Mouse (Mus musculus) C2C12 (cell line): ENCODE data around the gene Spata16.

ENCODE experiments used
- CTCF ChIP-seq: IDR thresholded peaks from one replicate; pipeline ENCODE4 v1.5.1; 2011; ENCODE audit not compliant: control insufficient read depth, insufficient read depth, insufficient read length
- MYOG ChIP-seq: IDR thresholded peaks from one replicate; pipeline ENCODE4 v1.6.1; 2011; ENCODE audit not compliant: control insufficient read depth, insufficient read length; ENCODE audit errors: extremely low read depth

- no peak for TF ChIP-seq CTCF
- TF ChIP-seq MYOG, result no peak
Measured at GRCm38 (mm10) chr3:26796954-26797353, 159.5 kb downstream of the Spata16 start.
